Mouse (Mus musculus) MEL-GATA-1-ER (cell line): ENCODE measurements around the gene Gls.

ENCODE experiments used
- DNase-seq: peaks from one replicate; pipeline ENCODE4 v3.0.0-alpha.2; 2012; ENCODE audit warnings: low read depth; ENCODE audit errors: extremely low read depth

The Gls gene

GRCm38 (mm10) chr1:52158490-52159381 is 74.3 kb downstream of the Gls start:
- no peak for DNase-seq

- no peak for DNase-seq
Observed at GRCm38 (mm10) chr1:52158040-52158439, 75.0 kb downstream of the Gls start.

GRCm38 (mm10) chr1:52156351-52156750 is 76.7 kb downstream of the Gls start:
- DNase-seq, result no peak

- DNase-seq, result no peak
Observed at GRCm38 (mm10) chr1:52154890-52155289, 78.1 kb downstream of the Gls start.

- no peak for DNase-seq
Observed at GRCm38 (mm10) chr1:52152936-52153335, 80.1 kb downstream of the Gls start.

GRCm38 (mm10) chr1:52152369-52152768 is 80.7 kb downstream of the Gls start:
- DNase-seq, result no peak

GRCm38 (mm10) chr1:52151166-52151565 is 81.9 kb downstream of the Gls start:
- DNase-seq, result no peak

- DNase-seq, result peak; percentile 71
Observed at GRCm38 (mm10) chr1:52150676-52151075, 82.4 kb downstream of the Gls start.

GRCm38 (mm10) chr1:52149934-52150346 is 83.1 kb downstream of the Gls start:
- peak; percentile 89 for DNase-seq

GRCm38 (mm10) chr1:52148696-52149095 is 84.3 kb downstream of the Gls start:
- DNase-seq, result no peak

GRCm38 (mm10) chr1:52148178-52148577 is 84.9 kb downstream of the Gls start:
- no peak for DNase-seq

- DNase-seq, result no peak
Observed at GRCm38 (mm10) chr1:52147431-52147830, 85.6 kb downstream of the Gls start.

GRCm38 (mm10) chr1:52146214-52146970 is 86.6 kb downstream of the Gls start:
- peak; percentile 47 for DNase-seq

GRCm38 (mm10) chr1:52144907-52145306 is 88.1 kb downstream of the Gls start:
- DNase-seq, result no peak

GRCm38 (mm10) chr1:52143596-52144156 is 89.4 kb downstream of the Gls start:
- DNase-seq, result no peak

- DNase-seq, result no peak
Observed at GRCm38 (mm10) chr1:52143191-52143590, 89.8 kb downstream of the Gls start.

- DNase-seq, result no peak
Observed at GRCm38 (mm10) chr1:52142117-52142516, 90.9 kb downstream of the Gls start.

- no peak for DNase-seq
Observed at GRCm38 (mm10) chr1:52141482-52141881, 91.5 kb downstream of the Gls start.

- DNase-seq, result no peak
Observed at GRCm38 (mm10) chr1:52140534-52140933, 92.5 kb downstream of the Gls start.

- DNase-seq, result no peak
Observed at GRCm38 (mm10) chr1:52137292-52137691, 95.7 kb downstream of the Gls start.

- no peak for DNase-seq
Observed at GRCm38 (mm10) chr1:52133254-52133653, 99.8 kb downstream of the Gls start.

GRCm38 (mm10) chr1:52131787-52132377 is 101.2 kb downstream of the Gls start:
- DNase-seq, result no peak
